Mouse (Mus musculus) retina, adult 2 months (tissue): ENCODE measurements at regions not wholly inside any gene's neighbourhood (a gene's known extent, or its start where the extent isn't known, plus 50 kb on each side); places are given as distances from the start of the nearest gene placed in this dataset.
"Not testable (repeated sequence)": the region's sequence is repeated elsewhere in the genome, so short reads cannot be mapped to it uniquely, and the experiment has no call there.

Source experiments
- DNase-seq: peaks from one replicate; pipeline ENCODE4 v3.0.0-alpha.2; 2012; ENCODE audit warnings: low read depth, low spot score

DNA sequence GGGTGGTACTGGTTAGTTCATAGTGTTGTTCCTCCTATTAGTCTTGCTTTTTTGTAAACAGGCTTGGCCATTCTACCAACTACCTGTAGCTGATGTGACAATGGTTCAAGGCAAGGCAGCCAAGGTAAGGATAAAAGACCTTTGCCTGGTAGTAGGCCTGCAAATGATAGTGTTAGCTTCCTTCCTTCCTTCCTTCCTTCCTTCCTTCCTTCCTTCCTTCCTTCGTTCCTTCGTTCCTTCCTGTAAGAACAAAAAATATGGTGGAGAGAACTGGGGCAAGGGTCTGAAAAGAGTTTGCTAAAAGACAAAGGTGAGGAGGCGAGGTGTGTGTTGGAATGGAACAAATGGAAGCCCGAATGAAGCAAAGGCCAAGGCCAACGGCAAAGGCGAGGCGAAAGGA is 84.8 kb upstream of the Ezh2 start:
- DNase-seq: not testable (repeated sequence)

- DNase-seq: not testable (repeated sequence)
Measured at GRCm38 (mm10) chr6:47672741-47673140, 77.6 kb upstream of the Ezh2 start.

DNA sequence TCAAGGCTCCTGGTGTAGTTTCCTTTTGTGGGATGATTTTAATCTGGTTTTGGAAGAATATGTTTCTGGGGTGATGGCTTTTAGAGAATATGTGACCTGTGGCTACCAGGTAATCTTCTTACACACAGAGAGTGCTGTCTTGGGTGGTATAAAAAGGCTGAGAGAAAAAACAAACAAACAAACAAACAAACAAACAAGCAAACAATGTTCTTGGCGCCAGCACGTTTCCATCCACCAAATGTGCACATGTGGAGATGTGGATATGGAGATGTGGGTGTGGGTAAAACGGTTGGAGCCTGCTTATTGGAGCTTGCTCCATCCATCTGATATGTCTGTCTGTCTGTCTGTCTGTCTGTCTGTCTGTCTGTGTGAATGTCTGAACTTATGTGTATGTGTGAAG is 57.7 kb upstream of the Ezh2 start:
- not testable (repeated sequence) for DNase-seq

DNA sequence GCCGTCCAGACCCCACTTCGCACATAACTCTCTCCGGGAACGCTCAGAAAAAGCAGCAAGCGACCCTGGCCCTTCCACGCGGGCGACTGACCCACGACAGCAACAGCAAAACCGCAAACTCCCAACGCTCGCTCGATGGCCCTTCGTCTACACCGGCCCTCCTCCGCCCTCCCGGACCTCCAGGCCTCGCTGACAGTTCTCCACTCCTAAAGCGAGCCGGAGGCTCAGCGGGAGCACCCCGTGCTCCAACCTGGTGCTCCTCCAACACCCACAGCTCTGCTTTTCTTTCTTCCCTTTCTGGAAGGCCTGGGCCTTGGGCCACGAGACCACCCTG is 56.2 kb upstream of the Ezh2 start:
- DNase-seq: not testable (repeated sequence)

DNA sequence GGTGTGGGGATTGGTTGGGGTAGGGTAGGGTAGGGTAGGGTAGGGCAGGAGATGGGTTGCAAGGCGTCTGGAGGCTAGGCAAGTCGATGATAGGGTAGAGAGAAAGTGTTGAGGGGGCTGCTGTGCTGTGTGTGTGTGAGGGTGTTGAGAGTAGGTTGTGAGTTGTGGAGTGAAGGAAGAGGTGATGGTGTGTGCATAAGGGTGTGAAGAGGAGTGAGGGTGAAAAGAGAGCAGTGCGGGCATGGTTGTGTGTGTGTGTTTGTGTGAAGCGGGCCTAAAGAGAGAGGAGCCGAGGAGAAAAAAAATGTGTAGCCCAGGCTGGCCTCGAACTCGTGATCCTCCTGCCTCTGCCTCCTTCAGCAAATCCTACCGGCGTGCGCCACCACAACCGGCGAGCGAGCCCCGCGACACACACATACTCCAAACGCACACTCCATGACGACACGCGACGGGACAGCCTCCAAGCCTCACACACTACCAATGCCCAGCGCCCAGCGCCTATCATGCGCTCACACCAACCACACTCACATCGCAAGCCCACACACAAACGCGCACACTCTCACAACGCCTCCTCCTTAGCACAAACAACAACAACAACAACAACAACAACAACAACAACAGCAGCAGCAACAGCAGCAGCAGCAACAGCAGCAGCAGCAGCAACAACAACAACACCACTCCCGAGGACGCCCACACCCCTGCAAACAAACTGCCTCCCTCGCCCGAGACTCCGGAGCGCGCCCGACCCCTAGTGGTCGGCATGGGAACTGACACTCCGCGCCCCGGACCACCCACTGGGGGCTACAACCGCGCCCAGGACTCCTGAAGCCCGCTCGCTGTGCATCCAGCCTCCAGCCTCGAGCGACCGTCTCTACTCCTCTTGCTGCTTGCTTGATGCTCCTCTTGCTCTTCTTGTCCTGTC is 55.6 kb upstream of the Ezh2 start:
- peak; percentile 68 for DNase-seq

- DNase-seq: no peak
Measured at GRCm38 (mm10) chr6:47649961-47650360, 54.8 kb upstream of the Ezh2 start.

- no peak for DNase-seq
Measured at GRCm38 (mm10) chr6:47649451-47649931, 54.4 kb upstream of the Ezh2 start.

GRCm38 (mm10) chr6:47648899-47649298 is 53.8 kb upstream of the Ezh2 start:
- DNase-seq: no peak

DNA sequence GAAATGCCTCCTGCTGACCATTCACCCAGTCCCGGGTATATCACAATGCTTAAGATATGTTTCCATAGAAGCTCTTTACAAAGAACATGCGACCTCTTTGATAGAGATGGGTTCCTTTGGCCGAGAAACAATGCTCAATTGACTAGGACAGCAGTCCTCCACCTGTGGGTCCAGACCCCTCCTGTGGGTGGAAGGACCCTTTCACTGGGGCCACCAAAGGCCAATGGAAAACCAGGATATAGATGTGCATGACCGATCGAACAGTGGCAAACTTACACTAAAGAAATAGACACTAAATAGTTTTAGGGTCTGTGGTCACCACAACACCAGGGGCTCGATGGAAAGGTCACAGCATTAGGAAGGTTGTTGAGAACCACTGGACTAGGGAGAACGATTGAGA is 53.2 kb upstream of the Ezh2 start:
- DNase-seq: no peak

DNA sequence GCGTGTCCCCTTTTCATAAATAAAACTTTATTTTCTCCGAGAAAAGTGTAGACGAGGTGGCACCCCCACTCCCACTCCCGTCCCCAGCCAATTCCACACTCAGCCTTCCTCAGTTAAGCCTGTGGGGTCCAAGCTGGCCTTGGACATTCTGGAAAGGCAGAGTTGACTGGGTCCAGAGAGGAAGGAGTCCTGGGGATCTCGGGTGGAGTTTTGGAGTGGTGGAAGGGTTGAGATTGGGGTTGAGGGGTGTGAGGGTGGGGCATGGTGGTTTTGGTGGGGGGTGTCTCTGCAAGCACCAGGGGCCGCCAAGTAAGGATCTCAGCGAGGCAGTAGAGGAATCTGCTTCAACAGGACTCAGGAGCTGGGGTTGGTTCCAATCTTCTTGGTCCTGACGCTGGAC is 52.7 kb upstream of the Ezh2 start:
- DNase-seq: no peak

DNA sequence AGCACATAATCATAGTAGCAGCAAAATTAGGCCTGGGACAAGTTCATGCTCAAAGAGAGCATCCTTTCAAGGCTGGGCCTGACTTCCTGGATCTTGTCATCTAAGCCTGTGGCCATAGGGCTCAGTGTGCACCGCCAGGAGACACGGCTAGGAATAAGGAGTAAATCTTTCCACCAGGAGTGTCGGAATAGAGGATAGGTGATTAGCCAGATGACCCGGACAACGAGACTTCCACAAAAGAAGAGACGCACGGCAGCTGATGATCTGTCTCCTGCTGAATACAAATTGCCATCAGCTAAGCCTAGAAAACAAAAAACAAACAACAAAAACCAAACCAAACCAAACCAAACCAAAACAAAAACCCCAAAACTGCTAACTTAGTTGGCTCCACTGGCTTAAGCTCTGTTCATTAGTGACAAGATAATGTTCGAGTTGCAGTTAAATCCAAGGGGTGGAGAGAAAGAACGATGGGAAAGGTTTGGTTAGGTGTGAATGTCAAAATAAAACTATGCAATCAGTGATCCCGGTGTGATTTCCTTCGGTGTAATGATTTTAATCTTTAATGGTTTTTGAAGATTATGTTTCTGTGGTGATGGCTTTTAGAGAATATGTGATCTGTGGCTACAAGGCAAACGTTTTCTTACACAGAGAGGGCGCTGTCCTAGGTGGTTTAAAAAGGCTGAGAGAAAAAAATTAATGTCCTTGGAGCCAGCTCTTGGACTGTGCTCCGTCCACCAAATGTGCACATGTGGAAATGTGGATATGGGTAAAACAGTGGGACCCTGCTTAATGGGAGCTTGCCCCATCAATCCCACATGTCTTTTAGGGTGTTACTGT is 51.8 kb upstream of the Ezh2 start:
- no peak for DNase-seq

GRCm38 (mm10) chr6:47646022-47646421 is 50.9 kb upstream of the Ezh2 start:
- no peak for DNase-seq
